Mouse (Mus musculus): Measurements from ENCODE around the gene Tcerg1l.

The Tcerg1l gene

GRCm38 (mm10) chr7:138217556-138218098, 179.9 kb downstream of the Tcerg1l start:
- no peak for DNase-seq (ENCODE audit: low spot score)

DNA sequence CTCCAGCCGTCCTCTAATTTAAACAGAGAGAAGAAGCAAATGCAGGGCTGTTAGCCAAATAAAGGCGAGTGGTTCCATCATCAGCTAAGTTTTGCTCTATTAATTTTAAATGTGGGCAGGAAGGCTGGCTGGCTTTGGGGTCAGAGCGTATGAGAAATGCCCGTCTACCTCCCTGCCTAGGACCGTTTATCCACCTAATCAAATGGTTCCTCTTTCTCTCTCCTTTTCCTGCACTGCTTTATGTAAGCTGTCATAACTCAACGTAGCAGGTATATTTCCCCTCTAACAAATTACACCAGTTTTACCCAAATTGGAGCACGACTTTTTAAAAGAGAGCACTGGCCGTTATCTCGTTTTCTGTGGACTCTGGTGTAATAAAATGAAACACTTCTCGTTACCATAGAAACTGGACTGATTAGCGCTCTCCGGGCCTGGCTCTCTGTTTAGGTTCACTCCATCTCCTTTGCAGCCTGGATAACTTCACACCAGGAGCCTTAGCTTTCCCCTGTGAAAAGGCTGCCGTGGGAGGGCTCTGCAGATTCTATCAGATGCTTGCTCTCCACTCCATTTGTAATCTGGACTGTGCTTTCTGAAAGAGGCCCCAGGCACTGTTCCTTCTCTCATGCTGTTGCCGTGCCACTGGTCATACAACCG, 182.2 kb downstream of the Tcerg1l start:
- DNase-seq (ENCODE audit: low spot score) = no peak

DNA sequence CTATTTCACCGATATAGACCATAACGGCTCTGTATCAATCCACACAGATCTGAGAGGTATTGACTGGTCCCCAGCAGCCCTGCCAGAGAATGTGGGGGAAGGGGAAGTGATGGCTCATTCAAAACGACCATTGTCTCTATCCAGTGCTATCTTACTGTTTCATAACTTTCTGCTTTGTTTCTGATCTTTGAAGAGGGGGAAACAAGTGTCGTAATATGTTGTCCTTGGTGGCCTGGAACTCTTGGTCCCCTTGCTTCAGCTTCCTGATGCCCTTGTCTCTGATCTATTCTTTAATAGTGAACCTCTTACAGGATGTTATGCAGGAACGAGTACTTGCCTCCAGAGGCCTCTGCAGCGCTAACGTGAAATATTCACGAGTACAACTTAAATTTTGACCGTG, 182.8 kb downstream of the Tcerg1l start:
- no peak for DNase-seq (ENCODE audit: low spot score)

- DNase-seq (ENCODE audit: low spot score) = no peak
Observed at GRCm38 (mm10) chr7:138209769-138210168, 187.8 kb downstream of the Tcerg1l start.

DNA sequence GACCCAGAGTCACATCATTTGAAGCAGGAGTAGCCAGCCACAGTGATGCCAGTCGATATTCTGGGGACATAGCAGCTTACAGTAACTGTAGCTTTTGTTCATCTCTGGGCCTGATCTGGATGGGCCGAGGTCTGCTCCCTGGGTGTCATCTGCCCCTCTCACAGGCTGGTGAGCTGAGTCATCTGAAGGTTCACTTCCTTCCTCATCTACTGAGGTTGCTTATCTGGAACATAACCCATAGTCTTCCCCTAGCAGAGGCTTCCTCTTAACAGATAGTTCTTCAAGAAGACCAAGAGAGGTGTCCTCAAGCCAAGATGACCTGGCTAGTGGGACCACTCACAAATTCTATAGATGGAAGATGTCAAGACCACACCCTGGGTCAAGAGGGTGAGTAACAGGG, 192.4 kb downstream of the Tcerg1l start:
- no peak for DNase-seq (ENCODE audit: low spot score)

DNA sequence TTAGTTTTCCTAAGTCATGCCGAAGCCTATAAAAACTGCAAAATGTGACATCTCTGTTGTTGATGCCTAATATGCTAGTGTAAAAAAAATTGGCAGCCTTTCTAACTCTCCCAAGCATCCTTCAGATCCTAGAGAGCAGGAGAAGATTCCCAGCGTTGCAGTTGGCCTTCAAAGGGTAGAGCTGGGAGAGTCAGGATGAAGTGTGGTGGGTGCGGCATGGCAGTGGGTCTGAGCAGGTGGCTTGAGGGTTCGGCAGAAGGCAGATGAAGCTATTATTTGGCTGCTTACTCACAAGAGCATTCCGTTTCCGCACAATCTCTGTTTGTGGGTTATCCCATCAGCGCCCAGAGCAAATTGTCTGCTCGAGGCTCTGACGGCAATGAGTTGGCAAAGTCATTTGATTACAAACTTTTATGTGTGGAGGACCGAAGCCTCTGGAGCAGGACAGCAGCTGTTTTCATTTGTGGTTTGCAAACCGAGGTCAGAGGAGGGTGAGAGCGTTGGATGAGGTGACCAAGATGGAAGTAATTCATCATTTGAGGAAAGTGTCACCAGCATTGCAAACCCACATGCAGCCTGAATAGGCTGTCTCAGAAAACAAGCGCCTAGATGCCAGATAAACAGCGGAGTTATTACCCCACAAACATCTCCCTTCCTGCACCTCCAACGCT, 195.2 kb downstream of the Tcerg1l start:
- no peak for DNase-seq (ENCODE audit: low spot score)

- DNase-seq (ENCODE audit: low spot score) = no peak
Observed at GRCm38 (mm10) chr7:138199333-138200058, 198.0 kb downstream of the Tcerg1l start.

DNA sequence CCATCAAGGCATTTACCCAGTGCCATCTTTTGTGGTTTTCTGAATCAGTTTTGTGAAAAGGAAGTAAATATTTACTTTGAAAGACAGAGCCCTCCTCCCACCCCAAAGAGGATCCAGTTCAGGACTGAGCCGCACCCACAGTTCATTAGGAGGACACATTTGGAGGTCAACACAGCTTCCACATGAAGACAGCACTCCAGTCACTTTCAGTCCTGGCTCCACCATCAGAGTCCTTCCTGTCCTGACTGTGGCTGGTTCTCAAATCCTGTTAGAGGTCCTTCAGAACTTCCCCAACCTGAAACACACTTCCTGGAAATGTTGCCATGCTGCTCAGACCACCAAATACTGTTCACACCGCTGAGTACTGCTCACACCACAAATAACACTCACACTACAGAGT, 201.4 kb downstream of the Tcerg1l start:
- DNase-seq (ENCODE audit: low spot score) = no peak

GRCm38 (mm10) chr7:138184197-138184596, 213.3 kb downstream of the Tcerg1l start:
- no peak for DNase-seq (ENCODE audit: low spot score)

- no peak for DNase-seq (ENCODE audit: low spot score)
Observed at GRCm38 (mm10) chr7:138182216-138182615, 215.3 kb downstream of the Tcerg1l start.

DNA sequence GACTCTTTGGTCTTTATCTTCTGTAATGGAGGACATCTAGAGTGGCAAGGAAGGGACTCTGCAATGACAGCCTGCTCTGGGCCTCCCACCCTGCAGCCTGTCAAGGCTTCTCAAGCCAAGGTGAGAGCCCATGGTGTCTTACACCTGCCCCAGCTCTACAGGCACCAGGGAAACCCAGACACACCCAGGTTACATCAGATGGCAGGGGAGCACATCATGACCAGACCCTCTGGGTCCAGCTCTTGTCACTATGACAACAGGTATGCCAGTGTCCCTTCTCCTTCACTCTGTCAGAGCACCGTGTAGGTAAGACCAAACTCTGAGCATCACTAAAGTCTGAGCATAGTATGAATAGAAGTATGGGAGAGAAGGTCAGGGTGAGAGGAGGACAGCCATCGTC, 218.9 kb downstream of the Tcerg1l start:
- no peak for DNase-seq (ENCODE audit: low spot score)

DNA sequence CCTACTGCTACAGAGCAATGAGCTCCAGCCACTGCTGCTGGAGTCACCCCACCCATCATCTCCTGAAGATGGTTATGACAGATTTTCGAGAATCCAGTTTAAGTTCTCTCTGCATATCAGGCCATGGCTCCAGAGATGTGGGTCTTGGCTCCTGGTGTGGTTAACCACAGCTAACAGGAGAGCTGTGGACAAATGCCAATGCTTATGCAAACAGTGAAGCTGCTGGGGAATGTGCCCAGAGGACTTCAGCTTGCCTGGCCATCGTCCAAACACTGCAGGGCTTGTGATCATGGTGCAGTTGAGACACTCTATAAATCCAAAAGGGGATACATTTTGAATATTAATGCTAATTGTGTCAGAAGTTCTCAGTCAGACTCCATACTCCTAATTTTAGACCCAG, 221.5 kb downstream of the Tcerg1l start:
- no peak for DNase-seq (ENCODE audit: low spot score)

GRCm38 (mm10) chr7:138170389-138170788, 227.1 kb downstream of the Tcerg1l start:
- DNase-seq (ENCODE audit: low spot score) = no peak

All from testis, postnatal 14 days (tissue).